Mouse (Mus musculus) forebrain, embryonic 15.5 days (tissue): ENCODE measurements around the gene Atp6v1a. TPM values are rescaled to one million over a fixed set of nuclear protein-coding genes. Genes with fewer than 3 reads are reported as not detected.

Experiments used
- ATAC-seq: fragments of 200-750 bp; cut with Nextera tagmentation; replicated peaks from 2 replicates; pipeline ENCODE4 v1.8.0; 2017; ENCODE audit warnings: mild to moderate bottlenecking, moderate TSS enrichment, moderate library complexity
- H3K27ac ChIP-seq: fragments of 300-500 bp; sonication (generic); replicated peaks from 2 replicates; pipeline ENCODE4 v1.5.1; 2015; ENCODE audit warnings: mild to moderate bottlenecking, inconsistent platforms
- H3K27me3 ChIP-seq: fragments of 300-500 bp; sonication (generic); 2 replicates; pipeline ENCODE4 v1.6.1; 2015; ENCODE audit warnings: inconsistent platforms
- H3K36me3 ChIP-seq: fragments of 300-500 bp; sonication (generic); 2 replicates; pipeline ENCODE4 v1.6.1; 2015; ENCODE audit warnings: mild to moderate bottlenecking, inconsistent platforms
- H3K4me1 ChIP-seq: fragments of 300-500 bp; sonication (generic); 2 replicates; pipeline ENCODE4 v1.6.1; 2015; ENCODE audit warnings: inconsistent platforms
- H3K4me2 ChIP-seq: fragments of 300-500 bp; sonication (generic); replicated peaks from 2 replicates; pipeline ENCODE4 v1.6.1; 2015; ENCODE audit warnings: mild to moderate bottlenecking, inconsistent platforms
- H3K4me3 ChIP-seq: fragments of 300-500 bp; sonication (generic); 2 replicates; pipeline ENCODE4 v1.5.1; 2015; ENCODE audit warnings: mild to moderate bottlenecking, inconsistent platforms
- H3K9ac ChIP-seq: fragments of 300-500 bp; sonication (generic); replicated peaks from 2 replicates; pipeline ENCODE4 v1.6.1; 2015; ENCODE audit warnings: mild to moderate bottlenecking, inconsistent platforms
- H3K9me3 ChIP-seq: fragments of 300-500 bp; sonication (generic); 2 replicates; pipeline ENCODE4 v1.6.1; 2016; ENCODE audit warnings: inconsistent platforms
- WGBS: fragments of 180-500 bp; shearing (Covaris S2); methylation state at CpG from one replicate; pipeline ENCODE4 v1.1.7; 2015; ENCODE audit warnings: mixed read lengths; 5-methylcytosine and 5-hydroxymethylcytosine counted together
- polyA plus RNA-seq: library from polyadenylated mRNA; unstranded; fragments of >200 nt; fragmentation: Nextera tagmentation; extraction: Ambion mirVana; gene quantifications from 2 replicates; pipeline ENCODE4 v1.2.1, GENCODE M21; 2015

The Atp6v1a gene
- polyA plus RNA-seq, 1 experiment from 2014 or later, result 107 TPM

DNA sequence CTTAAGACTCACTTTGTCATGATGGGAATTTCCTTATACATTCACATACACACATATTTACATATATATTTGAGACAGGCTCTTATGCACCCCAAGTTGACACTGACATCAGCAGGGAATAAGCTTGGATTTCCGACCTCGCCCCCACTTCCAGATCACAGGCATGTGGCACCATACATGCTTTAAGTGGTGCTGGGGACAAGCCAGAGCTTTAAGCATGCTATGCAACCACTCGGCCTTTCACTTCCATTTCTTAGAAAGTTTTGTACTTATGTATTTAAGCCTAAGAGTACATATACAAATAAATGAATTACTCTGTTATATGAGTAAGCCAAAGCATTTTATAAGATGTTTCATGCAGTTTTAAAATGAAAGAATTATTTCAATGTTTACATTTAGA lies 6.3 kb downstream of the Atp6v1a start:
- Histone ChIP-seq H3K9ac (no peak overlapping the region), H3K9me3 (no peaks in the 10 kb centered on the region), H3K4me3 (no peak overlapping the region), H3K4me2 (no peak overlapping the region), H3K27me3 (no peaks in the 10 kb centered on the region), H3K4me1 (peaks cover 17% of the 10 kb centered on the region), H3K27ac (no peak overlapping the region), H3K36me3 (no peaks in the 10 kb centered on the region)
- no peak for ATAC-seq
- WGBS, result 91% methylated on average over 3 of the region's 3 CpGs

GRCm38 (mm10) chr16:44132300-44132699 lies 7.2 kb downstream of the Atp6v1a start:
- H3K27ac ChIP-seq, result no peak overlapping the region
- no peak overlapping the region for H3K4me3 ChIP-seq
- no peaks in the 10 kb centered on the region for H3K36me3 ChIP-seq
- no peak for ATAC-seq
- H3K4me1 ChIP-seq, result peaks cover 8% of the 10 kb centered on the region; the same call in 1 of the 2 replicates
- H3K9me3 ChIP-seq, result no peaks in the 10 kb centered on the region
- H3K9ac ChIP-seq, result no peak overlapping the region
- H3K4me2 ChIP-seq, result no peak overlapping the region
- WGBS, result 89% methylated on average over 4 of the region's 4 CpGs
- H3K27me3 ChIP-seq, result no peaks in the 10 kb centered on the region

GRCm38 (mm10) chr16:44126437-44126836 lies 13.1 kb downstream of the Atp6v1a start:
- 66% methylated on average over 4 of the region's 4 CpGs for WGBS
- ATAC-seq, result no peak
- Histone ChIP-seq H3K27ac (no peak overlapping the region), H3K9ac (no peak overlapping the region), H3K4me1 (no peaks in the 10 kb centered on the region), H3K4me2 (no peak overlapping the region), H3K4me3 (no peak overlapping the region), H3K9me3 (no peaks in the 10 kb centered on the region), H3K27me3 (no peaks in the 10 kb centered on the region), H3K36me3 (no peaks in the 10 kb centered on the region)

DNA sequence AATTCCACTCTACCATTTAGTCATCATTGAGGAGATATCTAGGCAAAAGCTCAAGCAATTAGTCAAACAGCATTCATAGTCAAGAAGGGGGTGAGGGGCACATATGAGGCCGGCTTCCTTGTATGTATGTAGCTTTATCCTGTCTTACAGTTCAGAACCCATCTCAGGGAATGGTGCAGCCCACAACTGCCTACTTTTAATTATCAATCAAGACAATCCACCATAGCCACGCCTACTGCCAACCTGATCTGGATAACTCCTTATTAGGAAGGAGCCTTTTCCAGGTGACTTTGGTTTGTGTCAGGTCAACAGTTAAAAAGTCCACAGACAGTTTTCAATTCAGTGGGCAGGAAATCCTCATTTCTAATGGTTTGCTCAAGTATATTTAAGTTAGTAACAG lies 14.1 kb downstream of the Atp6v1a start:
- no peak for ATAC-seq
- no peak overlapping the region for H3K27ac ChIP-seq
- H3K4me3 ChIP-seq, result no peak overlapping the region
- H3K4me1 ChIP-seq, result no peaks in the 10 kb centered on the region
- WGBS, result 86% methylated on average over 2 of the region's 2 CpGs
- H3K27me3 ChIP-seq, result no peaks in the 10 kb centered on the region
- no peak overlapping the region for H3K9ac ChIP-seq
- H3K9me3 ChIP-seq, result no peaks in the 10 kb centered on the region
- H3K36me3 ChIP-seq, result no peaks in the 10 kb centered on the region
- H3K4me2 ChIP-seq, result no peak overlapping the region

GRCm38 (mm10) chr16:44124713-44125112 lies 14.8 kb downstream of the Atp6v1a start:
- Histone ChIP-seq H3K9me3 (no peaks in the 10 kb centered on the region), H3K27ac (no peak overlapping the region), H3K4me2 (no peak overlapping the region), H3K36me3 (no peaks in the 10 kb centered on the region), H3K4me1 (no peaks in the 10 kb centered on the region), H3K27me3 (no peaks in the 10 kb centered on the region), H3K9ac (no peak overlapping the region), H3K4me3 (no peak overlapping the region)
- no peak for ATAC-seq
- 88% methylated on average over 1 of the region's 1 CpGs for WGBS

DNA sequence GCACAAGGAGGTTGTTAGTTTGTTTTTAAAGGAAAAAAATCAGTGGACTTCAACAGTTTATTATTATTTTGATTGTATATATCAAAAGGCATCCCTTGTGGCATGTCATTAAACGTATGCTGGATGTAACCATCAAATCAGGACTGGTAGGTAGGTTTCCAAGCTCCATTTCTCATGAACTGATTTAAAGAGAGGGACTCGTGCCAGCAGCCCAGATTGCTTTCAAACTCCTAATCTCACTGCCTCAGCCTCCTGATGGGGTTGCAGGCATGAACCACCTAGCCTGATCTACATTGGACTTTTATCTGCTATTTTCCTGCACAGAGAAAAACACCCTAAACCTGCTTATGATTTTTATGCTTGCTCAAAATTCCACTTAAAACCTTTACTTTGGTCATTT lies 15.7 kb downstream of the Atp6v1a start:
- no peak overlapping the region for H3K9ac ChIP-seq
- no peaks in the 10 kb centered on the region for H3K9me3 ChIP-seq
- H3K4me3 ChIP-seq, result no peak overlapping the region
- H3K4me2 ChIP-seq, result no peak overlapping the region
- H3K27me3 ChIP-seq, result no peaks in the 10 kb centered on the region
- no peak for ATAC-seq
- no peaks in the 10 kb centered on the region for H3K36me3 ChIP-seq
- H3K4me1 ChIP-seq, result no peaks in the 10 kb centered on the region
- 70% methylated on average over 2 of the region's 2 CpGs for WGBS
- no peak overlapping the region for H3K27ac ChIP-seq

- Histone ChIP-seq H3K4me1 (no peaks in the 10 kb centered on the region), H3K27ac (no peak overlapping the region), H3K4me3 (no peak overlapping the region), H3K36me3 (no peaks in the 10 kb centered on the region), H3K9me3 (no peaks in the 10 kb centered on the region), H3K27me3 (no peaks in the 10 kb centered on the region), H3K4me2 (no peak overlapping the region), H3K9ac (no peak overlapping the region)
- 78% methylated on average over 7 of the region's 7 CpGs for WGBS
- ATAC-seq, result no peak
These were observed 16.4 kb downstream of the Atp6v1a start for GRCm38 (mm10) chr16:44122982-44123725.

DNA sequence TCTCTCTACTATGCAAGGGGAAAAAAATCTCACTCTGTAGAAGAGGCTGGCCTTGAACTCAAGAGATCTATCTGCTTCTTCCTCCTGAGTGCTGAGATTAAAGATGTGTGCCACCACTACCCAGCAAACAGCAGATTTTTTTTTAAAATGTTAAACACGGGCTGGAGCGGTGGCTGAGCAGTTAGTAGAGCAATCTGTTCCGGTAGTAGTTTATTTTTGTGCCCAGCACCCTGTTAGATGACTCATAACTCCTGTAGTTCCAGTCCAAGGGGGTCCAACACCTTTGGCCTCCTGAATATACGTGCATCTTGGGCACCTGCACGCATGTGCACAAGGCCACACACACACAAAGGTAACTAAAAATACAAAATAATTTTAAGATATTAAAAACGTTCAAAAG lies 16.9 kb downstream of the Atp6v1a start:
- H3K36me3 ChIP-seq, result no peaks in the 10 kb centered on the region
- no peak overlapping the region for H3K4me2 ChIP-seq
- ATAC-seq, result no peak
- no peak overlapping the region for H3K27ac ChIP-seq
- no peaks in the 10 kb centered on the region for H3K4me1 ChIP-seq
- H3K9ac ChIP-seq, result no peak overlapping the region
- WGBS, result 88% methylated on average over 6 of the region's 6 CpGs
- H3K9me3 ChIP-seq, result no peaks in the 10 kb centered on the region
- no peaks in the 10 kb centered on the region for H3K27me3 ChIP-seq
- H3K4me3 ChIP-seq, result no peak overlapping the region

DNA sequence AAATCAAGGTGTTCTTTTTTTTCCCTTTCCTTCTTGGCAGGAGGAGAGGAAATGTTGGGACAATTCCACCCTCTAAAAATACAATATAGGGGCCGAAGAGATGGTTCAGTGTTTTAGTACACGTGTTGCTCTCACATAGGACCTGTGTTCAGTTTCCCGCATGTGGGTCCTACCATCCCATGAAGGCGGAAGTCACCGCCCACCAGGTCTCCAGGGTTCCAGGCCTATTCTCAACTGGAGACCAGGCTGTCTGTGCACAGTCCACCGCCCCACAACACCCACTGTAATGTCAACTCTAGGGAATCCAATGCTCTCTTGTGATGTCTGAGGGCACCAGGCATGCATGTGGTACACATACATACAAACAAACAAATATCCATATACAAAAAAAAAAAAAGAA lies 17.4 kb downstream of the Atp6v1a start:
- ATAC-seq, result no peak
- 89% methylated on average over 6 of the region's 6 CpGs for WGBS

DNA sequence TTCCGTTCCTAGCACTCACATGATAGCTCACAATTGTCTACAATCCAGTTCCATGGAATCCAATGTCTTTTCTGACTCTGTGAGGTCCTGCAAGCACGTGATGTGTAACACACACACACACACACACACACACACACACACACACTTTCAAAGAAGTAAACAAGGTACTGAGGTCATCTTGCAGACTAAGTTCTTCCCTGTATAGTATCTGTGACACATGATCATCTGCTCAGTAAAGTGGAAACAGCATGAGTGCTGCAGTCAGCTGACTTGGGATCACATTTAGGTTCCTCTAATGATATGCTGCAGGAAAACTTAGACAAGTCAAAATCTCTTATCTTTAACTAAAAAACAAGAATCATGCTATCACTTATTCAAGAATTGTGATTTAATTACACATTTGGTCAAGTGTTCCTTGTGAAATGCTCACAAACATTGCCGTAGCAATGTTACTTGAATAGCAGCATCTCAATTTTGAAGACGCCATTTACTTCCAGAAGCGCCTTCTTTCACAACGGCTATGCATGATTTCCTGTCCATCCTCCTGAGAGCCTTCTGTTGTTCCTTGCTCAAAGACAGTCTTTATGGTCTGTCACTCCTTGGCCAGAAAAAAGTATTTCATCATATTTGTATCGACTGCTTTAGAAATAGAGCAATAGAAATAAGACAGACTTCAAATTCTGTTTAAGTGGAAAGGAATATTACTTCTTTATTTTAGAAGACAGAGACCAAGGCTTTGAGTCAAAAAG lies 19.6 kb downstream of the Atp6v1a start:
- no peaks in the 10 kb centered on the region for H3K9me3 ChIP-seq
- H3K9ac ChIP-seq, result no peak overlapping the region
- peaks cover 12% of the 10 kb centered on the region for H3K36me3 ChIP-seq
- H3K4me3 ChIP-seq, result no peak overlapping the region
- H3K4me2 ChIP-seq, result no peak overlapping the region
- H3K27me3 ChIP-seq, result no peaks in the 10 kb centered on the region
- 94% methylated on average over 7 of the region's 7 CpGs for WGBS
- no peaks in the 10 kb centered on the region for H3K4me1 ChIP-seq
- ATAC-seq, result no peak
- H3K27ac ChIP-seq, result no peak overlapping the region

More for the DNA sequence above, 17.4 kb downstream of the Atp6v1a start:
- no peaks in the 10 kb centered on the region for H3K4me1 ChIP-seq
- H3K9me3 ChIP-seq, result no peaks in the 10 kb centered on the region
- no peak overlapping the region for H3K27ac ChIP-seq
- no peaks in the 10 kb centered on the region for H3K36me3 ChIP-seq
- H3K4me3 ChIP-seq, result no peak overlapping the region
- H3K9ac ChIP-seq, result no peak overlapping the region
- no peak overlapping the region for H3K4me2 ChIP-seq
- no peaks in the 10 kb centered on the region for H3K27me3 ChIP-seq

DNA sequence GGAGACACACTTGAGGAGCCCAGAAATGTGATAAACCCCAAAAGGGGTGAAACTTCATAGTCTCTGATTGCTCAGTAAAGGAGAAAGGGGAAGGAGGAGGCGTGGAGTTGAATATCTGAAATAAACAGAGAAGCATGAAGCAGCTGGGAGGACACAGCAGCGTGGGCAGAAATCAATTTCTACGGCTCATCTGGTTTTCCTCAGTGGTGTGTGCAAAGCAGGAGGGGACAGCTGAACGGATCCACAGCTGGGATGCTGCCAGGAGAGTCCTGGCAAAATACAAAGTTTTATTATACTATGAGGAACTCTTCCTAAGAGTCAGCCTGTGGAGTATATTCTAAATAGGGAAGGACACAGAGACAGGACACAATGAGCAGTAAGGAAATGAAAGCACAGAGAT lies 30.5 kb downstream of the Atp6v1a start:
- Histone ChIP-seq H3K9ac (no peak overlapping the region), H3K27me3 (no peaks in the 10 kb centered on the region), H3K4me1 (no peaks in the 10 kb centered on the region), H3K27ac (no peak overlapping the region), H3K4me3 (no peak overlapping the region), H3K36me3 (peaks cover 56% of the 10 kb centered on the region), H3K4me2 (no peak overlapping the region), H3K9me3 (no peaks in the 10 kb centered on the region)
- ATAC-seq, result no peak
- 82% methylated on average over 4 of the region's 4 CpGs for WGBS

- WGBS, result 94% methylated on average over 2 of the region's 2 CpGs
- H3K9me3 ChIP-seq, result no peaks in the 10 kb centered on the region
- H3K27me3 ChIP-seq, result no peaks in the 10 kb centered on the region
- no peak overlapping the region for H3K27ac ChIP-seq
- H3K9ac ChIP-seq, result no peak overlapping the region
- ATAC-seq, result no peak
- H3K36me3 ChIP-seq, result peaks cover 67% of the 10 kb centered on the region
- no peak overlapping the region for H3K4me2 ChIP-seq
- no peaks in the 10 kb centered on the region for H3K4me1 ChIP-seq
- no peak overlapping the region for H3K4me3 ChIP-seq
These were observed 34.3 kb downstream of the Atp6v1a start for GRCm38 (mm10) chr16:44105211-44105610.
